Mouse (Mus musculus): ENCODE results near the gene Mapk6.
"Not testable (repeated sequence)": the region's sequence is repeated elsewhere in the genome, so short reads cannot be mapped to it uniquely, and the experiment has no call there.

The Mapk6 gene

DNA sequence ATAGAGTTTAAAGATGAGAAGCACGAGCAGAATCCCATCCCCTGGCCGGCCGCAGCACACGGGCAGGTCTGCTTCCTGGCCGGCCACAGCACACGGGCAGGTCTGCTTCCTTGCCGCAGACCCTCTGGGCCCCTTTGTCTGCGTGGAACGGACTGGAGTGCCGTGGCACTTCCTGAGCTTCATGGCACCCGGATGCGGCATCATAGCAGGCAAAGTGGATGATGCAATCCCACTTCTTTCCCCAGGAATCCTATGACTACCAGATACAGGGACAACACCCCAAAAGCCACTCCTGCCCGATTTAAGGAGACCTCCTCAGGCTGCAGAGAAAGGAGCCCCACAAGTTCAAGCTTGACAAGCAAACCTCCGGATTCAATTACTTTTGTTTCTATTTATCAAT, 27.0 kb downstream of the Mapk6 start:
- DNase-seq (ENCODE audit: low read depth): no peak

DNA sequence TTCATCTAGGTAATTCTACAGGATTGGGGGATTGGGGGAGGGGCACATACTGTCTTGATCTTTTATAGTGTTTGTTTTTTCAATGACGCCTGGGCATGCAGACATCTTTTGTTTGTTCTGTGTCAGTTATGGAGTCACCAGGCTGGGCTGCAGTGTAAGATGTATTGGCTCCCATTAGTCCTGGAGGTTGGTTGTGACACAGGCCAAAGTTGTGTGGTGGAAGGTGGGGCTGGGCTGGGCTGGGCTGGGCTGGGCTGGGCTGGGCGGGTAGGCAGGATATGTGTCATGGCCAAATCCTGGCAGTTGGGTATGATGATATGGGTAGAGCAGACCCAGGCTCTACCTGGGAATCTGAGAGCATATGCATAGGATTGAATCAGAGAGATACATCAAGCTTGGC, 31.0 kb downstream of the Mapk6 start:
- no peak for DNase-seq (ENCODE audit: low read depth)

DNA sequence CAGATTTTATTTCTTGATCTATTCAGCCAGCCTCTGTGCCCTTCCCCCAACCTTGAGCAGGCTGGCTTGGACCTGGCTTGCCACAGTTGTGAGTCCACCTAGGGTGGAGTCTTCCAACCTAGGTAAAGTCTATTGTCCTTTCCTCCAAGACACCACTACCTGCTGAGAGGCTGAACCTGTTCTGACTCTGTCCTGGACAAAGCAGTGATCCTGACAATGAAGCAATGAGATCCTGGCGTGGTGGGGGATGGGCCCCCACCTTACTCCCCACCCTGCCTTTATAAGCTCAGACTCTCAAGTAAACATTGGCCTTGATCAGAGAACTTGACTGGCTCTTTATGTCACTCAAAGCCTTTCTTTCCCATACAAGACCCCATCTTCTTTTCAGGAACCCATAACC, 33.4 kb downstream of the Mapk6 start:
- DNase-seq (ENCODE audit: low read depth): no peak

DNA sequence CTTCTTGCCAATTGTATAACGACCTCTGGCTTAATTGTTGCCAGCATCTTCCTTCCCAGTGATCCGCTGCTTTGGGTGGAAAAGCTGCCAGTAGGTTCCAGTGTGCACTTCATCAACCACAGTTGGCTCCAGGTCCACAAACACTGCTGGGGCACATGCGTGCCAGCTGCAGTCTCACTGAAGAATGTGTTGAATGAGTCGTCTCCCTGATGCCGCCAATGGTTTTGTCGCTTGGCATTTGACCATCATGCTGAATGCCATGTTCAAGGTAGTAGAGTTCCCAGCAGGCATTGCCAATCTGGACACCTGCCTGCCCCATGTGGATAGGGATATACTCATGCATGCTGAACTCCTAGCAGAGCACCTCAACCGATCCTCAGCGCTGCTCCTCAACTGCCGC, 34.2 kb downstream of the Mapk6 start:
- no peak for DNase-seq (ENCODE audit: low read depth)

DNA sequence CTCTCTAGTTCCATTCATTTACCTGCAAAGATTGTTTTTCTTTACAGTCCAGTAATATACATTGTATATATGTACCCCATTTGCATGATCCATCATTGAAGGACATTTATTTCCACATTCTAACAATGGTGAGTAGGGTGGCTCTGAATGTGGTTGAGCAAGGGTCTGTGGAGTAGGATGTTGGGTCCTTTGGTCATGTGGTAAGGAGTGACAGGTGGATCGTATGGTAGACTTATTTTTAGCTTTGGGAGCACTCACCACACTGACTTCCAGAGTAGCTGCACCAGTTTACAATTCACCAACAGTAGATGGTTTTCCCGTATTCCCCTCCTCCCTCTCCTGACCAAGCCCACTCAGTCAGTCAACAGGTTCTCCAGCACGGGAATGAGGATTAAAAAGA, 41.0 kb downstream of the Mapk6 start:
- DNase-seq (ENCODE audit: low read depth): no peak

DNA sequence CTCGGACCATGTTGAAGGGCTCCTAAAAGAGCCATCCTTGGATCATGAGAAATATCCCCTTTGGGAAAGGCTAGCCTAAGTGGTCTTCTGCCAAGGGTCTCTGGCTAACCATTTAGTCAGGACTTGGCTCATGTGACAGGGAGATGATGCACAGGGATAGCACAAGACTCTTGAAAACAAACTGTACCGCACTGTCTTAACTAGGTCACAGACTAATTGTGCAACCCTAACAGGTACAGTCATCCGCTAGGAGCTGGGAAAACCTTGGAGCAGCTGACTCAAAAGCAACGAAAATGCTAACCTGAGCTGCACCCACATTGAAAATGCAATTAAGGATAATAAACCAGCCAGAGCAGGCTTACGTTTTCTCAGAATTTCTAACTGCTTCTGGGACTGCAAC, 43.6 kb downstream of the Mapk6 start:
- DNase-seq (ENCODE audit: low read depth): no peak

DNA sequence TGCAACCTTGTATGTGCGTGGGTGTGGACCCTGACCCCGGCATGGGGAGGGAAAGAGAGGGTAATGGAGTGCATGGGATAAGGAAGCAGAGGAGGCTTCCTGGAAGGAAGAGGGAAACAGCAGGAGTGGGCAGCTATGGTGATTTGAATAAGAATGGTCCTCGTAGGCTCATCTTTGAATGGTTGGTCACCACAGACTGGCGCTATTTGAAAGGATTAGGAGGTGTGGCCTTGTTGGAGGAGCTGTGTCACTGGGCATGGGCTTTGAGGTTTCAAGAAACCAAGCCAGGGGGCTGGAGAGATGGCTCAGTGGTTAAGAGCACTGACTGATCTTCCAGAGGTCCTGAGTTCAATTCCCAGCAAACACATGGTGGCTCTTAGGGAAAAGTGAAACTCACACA, 44.6 kb downstream of the Mapk6 start:
- no peak for DNase-seq (ENCODE audit: low read depth)

DNA sequence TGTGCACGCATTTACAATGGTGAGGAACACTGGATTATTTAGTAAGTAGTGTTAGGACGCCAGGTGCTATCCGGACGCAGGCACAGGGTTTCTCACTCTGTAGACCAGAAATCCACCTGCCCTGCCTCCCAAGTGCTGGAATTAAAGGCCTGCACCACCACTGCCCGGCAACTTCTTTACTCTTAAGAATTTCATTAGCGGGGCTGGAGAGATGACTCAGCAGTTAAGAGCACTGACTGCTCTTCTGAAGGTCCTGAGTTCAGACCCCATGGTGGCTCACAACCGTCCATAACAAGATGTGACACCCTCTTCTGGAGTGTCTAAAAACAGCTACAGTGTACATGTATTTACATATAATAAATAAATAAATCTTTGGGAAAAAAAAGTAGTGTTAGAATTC, 46.1 kb downstream of the Mapk6 start:
- not testable (repeated sequence) for DNase-seq (ENCODE audit: low read depth)

DNA sequence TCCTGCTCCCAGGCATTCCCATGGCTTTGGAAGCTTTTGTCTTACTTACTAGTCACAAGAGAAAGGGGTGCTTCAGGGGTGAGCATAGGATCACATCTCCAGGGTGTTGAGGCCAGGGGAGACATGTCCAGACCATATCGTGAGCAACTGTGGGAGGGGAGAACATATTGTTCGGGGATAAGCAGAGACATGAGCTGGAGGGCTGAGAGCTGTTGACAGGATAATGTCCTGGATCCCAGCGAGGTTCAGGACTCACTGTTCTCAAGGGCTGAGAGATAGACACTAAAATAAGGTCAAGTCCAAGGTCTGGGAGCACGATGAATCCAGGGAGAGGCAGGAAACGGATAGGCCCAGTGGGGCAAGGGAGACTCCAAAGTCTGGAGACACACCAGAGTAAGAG, 46.8 kb downstream of the Mapk6 start:
- no peak for DNase-seq (ENCODE audit: low read depth)

DNA sequence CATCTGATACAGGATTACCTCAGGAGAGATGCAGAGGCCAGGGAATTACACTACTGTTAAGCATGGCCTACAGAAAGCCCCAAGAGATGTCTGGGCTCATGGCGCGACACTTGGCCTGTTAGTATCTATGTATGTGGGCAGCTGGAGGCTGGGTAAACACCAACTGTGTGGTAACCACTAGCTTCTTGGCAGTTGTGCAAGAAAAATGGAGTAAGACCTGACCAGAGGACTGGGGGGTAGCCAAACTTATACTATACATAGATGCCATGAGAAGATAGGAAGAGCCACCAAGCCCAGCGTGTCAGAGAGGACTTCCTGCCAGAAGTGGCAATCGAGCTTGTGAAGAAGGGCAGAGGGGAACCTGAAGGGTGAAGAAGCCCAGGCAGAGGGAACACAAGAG, 47.6 kb downstream of the Mapk6 start:
- no peak for DNase-seq (ENCODE audit: low read depth)

DNA sequence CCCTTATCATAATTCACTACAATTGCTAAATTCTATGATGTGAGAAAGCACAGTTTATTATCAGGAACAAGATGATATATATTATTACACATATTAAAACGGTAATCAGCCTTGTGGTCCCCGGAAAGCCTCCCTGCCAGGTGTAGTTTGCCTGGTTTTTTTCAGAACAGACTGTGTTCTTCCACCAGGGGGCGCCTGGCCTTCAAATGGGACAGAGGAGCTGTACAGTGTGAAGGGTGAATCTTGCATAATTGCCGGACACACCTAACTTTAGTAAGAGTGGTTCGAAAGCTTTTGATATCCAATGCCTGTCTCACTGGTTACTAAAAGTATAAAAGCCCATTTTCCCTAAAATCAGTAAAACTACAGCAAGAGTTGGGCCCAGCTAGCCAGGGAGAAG, 48.1 kb downstream of the Mapk6 start:
- DNase-seq (ENCODE audit: low read depth): peak; percentile 86

DNA sequence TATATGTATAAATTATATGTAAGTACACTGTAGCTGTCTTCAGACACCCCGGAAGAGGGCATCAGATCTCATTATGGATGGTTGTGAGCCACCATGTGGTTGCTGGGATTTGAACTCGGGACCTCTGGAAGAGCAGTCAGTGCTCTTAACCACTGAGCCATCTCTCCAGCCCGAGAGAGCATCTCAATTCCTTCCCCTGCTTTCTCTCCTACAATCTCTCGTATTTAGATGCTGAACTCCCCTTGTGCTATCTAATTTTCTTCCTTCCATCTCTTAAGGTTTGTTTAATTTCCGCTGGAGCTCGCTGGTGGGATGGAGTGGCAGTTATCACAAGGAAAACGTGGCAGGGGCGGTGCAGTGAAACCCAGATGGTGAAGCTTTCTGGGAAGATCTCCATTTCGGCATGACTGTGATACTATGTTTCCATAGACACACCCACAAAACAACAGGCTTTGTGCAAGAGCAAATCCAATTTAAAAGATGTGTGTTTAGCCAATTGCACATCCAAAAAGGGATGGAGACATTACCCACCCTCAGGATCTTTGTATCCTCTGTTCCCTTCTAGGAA, 52.6 kb downstream of the Mapk6 start:
- DNase-seq (ENCODE audit: low read depth): no peak

DNA sequence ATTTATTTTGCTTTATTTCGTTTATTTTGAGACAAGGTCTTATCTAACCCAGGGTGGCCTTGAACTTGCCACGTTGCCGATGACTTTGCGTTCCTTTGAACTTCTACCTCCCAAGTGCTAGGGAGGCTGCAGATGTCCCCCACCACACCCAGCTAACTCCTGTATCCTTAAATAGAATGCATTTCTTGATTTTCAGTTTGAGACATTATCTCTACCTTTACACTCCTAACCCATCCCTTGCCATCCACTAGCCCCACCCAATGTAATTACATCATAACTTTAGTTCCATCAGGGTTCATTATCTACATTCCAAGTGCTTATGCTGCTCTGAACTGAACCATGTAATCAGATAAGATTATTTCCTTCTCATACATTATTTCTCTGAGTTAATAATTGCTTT, 54.0 kb downstream of the Mapk6 start:
- no peak for DNase-seq (ENCODE audit: low read depth)

DNA sequence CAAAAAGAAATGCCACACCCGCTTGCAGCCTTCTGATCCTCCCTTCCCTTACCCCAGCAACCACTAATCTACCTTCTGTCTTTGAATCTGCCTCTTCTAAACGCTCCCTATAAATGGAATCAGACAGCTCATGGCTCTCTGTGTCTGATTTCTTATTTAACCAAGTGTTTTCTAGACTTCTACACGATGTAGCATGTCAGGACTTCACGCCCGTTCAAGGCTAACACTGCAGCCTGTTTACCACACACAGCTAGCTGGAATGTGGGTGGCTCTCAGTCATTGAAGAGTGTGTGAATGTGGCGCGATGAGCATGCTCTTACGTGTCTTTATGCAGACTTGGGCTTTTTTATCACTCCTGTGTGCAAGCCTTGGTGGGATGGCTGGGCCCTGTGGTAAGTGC, 56.7 kb downstream of the Mapk6 start:
- no peak for DNase-seq (ENCODE audit: low read depth)

DNA sequence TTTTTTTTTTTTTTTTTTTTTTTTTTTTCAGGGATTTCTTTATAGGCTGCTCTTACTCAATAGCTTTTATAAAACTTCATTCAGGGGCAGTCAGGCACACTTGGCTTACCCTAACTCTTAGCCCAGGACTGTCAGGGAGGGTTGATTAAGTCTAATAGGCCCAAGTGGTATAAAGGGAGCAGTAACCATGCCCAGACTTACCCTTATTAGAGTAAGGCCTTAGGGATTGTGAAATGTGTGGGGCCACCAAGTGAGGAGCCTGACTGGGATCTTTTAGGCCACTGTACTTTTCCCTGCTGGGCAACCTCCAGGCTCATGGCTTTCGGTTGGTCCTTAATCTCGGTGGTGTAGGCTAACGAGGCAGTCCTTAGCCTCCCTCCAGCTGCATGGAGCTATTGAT, 61.2 kb downstream of the Mapk6 start:
- DNase-seq (ENCODE audit: low read depth): no peak

DNA sequence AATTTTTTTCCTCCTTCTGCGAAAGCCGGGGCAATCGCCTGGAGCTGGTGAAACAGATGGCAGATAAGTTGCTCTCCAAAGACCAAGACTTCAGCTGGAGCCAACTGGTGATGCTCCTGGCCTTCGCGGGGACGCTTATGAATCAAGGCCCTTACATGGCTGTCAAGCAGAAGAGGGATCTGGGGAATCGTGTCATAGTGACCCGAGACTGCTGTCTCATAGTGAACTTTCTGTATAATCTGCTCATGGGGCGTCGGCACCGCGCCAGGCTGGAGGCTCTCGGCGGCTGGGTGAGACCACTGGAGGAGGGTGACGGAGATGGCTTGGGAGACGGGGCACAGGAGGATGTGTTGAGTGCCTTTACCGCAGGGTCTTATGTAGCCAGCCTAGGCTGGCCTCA, 61.7 kb downstream of the Mapk6 start:
- no peak for DNase-seq (ENCODE audit: low read depth)

DNA sequence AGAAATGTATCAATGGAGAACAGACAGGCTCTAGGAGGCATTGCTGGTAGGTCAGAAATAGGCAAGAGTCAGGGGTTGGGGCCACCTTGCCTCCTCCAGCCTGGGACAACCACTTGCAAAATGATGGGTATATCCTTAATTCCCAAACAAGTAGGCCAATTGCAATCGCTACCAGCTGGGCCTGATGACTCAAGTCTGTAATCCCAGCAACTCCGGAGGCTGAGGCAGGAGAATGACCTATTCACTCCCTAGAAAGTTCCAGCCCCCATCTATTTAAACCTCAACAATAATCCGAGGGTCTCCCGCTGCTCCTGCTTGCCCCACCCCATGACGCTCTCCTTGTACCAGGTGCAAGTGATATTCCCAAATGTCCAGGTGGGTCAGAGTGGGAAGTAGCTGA, 62.3 kb downstream of the Mapk6 start, which contains the start of gene Bcl2l10:
Bcl2l10 (plus strand) TSS at position 301 of the 400 bp plus-strand sequence.
- DNase-seq (ENCODE audit: low read depth): no peak

DNA sequence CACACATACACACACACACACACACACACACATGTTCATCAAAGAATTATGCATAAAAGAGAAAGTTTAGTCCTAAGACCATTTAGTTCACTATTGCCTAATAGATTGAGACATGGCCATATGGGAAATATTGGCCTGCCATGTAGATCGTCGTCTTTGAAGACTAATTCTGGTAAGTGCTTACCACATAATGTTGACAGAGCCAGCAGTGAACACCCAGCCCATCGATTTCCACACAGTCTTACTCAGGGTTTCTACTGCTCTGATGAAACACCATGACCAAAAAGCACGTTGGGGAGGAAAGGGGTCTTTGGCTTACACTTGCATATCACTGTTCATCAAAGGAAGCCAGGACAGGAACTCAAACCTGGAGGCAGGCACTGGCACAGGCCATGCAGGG, 67.4 kb downstream of the Mapk6 start:
- DNase-seq (ENCODE audit: low read depth): no peak

DNA sequence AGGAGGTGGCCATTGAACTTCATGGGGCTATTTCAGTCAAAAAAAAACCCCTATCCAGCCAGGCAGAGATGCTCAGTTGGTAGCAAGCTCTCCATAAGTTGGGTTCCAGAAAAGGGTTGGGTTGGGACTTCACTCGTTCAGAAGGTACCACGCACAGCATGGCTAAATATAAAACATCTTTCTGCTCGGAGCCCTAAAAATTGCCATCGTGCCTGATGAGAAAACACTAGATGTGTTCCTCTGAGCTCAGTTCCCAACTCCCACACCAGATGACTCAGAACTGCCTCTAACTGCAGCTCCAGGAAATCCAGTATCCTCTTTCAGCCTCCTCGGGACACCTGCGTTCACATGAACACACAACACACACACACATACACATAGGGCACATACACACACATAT, 71.8 kb downstream of the Mapk6 start:
- no peak for DNase-seq (ENCODE audit: low read depth)

DNA sequence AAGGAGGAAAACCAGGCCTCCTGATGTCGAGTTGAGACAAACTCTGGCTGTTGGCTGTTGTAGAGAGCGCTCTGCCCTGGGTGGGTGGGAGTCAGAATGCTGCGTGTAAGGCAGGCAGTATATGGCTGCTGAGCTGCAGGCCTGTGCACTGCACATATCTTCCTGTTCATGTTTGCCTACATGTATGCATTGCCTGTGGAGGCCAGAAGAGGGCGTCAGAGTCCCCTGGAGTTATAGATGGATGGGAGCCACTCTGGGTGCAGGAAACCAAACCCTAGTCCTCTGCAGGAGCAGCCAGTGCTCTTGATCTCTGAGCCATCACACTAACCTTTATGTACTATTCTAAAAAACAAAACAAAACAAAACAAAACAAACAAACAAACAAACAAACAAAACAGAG, 75.4 kb downstream of the Mapk6 start:
- no peak for DNase-seq (ENCODE audit: low read depth)

DNA sequence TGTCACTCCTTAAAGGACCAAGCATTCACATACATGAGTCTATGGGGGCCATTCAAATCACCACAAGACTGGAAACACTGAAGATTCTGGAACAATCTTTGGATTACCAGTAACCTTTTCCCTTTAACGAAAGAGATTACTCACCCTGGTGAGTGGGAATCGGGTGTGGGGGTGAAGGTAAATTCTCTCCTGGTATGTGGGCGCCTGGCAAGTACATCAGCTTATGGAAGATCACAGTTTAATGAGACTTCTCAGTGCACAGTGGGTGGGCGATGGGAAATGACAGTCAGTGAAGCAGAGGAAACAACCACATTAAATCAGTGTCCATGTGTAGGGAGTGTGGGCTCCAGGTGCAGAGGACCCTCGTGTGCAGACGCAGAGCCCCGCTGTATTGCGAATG, 79.0 kb downstream of the Mapk6 start:
- DNase-seq (ENCODE audit: low read depth): no peak

DNA sequence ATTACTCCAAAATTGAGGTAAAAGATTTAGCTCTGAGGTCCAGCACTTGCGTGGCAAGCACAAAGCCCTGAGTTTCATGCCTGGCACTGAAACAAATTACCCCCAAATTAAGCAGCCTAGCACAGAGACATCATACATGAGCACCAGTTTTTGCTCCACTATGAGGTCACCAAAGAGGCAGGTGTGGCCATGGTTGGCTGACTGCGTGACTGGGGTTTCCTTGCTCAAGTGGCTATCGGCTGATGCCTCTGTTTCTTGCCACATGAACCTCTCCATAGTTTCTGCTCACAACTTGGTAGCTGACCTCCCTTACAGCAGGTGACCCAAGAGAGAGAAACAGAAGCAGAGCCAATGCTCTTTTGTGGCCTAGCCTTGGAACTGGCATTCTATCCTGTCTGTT, 81.8 kb downstream of the Mapk6 start:
- no peak for DNase-seq (ENCODE audit: low read depth)

DNA sequence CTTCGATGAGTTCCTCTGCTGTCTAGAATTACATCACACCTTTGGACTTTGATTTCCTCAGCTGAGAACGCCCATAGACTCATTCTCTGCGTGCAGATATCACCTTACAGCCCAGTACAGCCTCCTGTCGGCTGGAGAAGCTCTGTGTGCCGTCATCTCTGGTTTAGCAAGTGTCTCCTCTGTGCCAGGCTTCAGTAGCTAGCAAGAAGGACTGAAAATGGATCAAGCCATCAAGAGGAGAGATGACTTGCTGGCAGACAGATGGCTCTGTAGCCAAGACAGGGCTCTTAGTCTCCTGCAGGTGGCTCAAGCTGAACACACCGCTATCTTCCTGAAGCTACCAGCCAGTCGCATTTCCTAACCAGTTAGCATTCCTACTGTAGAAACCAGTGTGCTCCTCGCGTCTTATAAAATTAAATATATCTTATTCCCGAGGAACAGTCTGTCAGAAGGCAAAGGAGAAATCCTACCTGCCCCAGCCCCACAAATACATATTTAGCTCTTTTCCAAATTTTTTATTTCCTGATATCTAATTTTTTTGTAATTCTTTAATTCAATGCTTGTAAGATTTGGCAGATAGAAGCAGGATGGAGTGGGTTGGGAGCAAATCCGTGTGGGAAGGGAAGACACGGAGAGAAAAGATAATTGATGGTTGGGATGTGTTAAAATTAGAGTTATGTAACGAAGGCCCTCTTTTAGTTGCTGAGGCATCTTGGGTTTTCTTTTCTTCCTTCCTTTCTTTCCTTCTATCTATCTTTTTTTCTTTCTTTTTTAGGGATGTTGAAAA, 87.5 kb downstream of the Mapk6 start:
- no peak for DNase-seq (ENCODE audit: low read depth)

DNA sequence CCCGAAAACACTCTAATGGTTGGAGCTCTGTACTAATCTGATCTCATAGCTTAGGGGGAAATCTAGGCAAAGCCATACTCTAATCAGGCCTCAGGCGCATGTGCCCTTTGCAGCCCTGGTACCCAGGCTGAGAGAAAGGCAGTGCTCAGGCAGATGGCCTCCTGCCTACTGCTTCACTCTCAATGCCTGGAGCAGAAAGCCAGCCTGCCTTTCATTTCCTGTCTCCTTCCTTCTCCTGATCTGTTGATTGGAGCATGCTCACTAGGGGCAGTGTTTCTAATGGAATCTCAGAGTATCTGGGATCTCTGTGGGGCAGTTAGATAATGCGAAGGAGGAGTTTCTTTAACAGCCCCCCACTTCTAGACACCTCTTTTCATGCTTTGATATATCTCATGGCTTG, 90.4 kb downstream of the Mapk6 start:
- no peak for DNase-seq (ENCODE audit: low read depth)

Data from naive thymus-derived CD4-positive, alpha-beta T cell, adult 2 months (primary cell).